Mouse (Mus musculus) yolk sac, embryonic 10.5 days (tissue): ENCODE data around the gene Tmem243.
A peak's percentile ranks its signal among the peaks of the same experiment; 100 is the strongest.
"Not testable (repeated sequence)": the region's sequence is repeated elsewhere in the genome, so short reads cannot be mapped to it uniquely, and the experiment has no call there.

Experiments used
- DNase-seq: peaks from one replicate; pipeline ENCODE4 v3.0.0-alpha.2; 2017; ENCODE audit warnings: low spot score

Tmem243 gene

DNA sequence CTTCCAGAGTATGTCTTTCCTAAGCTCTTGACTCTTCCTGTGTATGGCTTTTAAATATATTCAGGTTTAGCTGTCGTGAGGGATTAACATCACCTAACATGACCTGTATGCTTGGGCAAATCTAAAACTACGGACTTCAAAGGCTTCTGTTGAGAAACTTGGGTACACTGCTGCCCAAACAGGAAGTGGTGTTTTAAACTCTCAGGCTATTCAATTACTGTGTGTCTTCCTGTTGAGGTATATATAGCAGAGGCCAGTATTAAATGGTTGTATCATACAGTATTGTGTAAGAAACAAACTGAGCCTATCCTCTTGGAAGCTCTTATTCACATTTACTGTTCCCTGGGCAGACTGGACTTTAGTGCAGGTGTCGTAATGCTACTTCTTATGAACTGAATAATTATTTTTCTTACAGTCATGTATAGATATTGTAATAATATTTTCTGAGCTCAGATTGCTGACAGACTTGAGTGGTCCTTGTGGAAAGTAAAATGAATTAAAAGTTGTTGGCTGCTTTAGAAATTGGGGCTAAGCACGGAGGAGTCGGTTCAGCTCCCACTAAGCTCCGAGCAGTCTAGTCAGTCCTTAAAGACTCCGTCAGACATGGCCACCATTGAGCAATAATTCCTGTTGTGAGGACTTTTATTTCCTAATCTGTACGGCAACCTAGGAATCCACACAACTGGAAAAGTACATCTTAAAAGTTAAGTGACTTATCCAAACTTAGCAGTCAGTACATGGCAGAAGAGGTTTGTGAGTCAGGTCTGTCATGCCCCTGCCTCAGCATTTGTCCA is 7.0 kb downstream of the Tmem243 start:
- DNase-seq, result no peak

DNA sequence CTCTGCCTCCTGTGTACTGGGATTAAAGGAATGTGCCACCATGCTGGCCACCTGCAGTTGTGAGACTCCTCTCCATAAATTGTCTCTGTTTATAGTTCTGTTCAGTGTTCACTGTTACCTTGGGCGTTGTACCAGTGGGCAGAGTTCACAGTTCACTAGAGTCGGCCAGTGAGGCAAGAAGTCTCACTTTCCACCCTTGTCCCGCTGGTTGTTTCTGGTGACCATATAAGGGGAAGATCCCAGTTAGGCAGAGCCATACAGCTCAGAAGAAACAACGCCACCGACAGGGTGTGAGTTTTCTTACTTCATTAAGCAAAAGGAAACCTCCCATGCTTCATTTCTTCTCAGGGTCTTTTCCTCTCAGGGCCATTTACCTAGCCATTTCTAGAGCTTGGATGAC is 8.0 kb downstream of the Tmem243 start:
- DNase-seq, result no peak

DNA sequence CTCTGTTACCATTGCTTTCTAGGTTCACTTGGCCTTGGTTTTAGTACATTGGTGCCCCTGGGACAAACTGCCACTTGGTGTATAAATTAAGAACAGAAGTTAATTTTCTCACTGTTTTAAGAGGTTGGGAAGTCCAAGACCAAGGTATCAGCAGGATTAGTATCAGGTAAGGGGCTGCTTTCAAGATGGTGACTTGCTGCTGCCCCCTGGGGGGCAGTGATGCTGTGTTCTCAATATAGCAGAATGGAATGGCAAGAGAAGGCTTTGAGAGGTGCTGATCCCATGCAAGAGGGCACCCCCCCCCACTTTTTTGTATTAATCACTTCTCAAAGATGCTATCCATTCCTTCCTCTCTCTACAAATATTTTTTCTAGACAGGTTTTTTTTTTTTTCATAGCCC is 9.1 kb downstream of the Tmem243 start:
- DNase-seq, result no peak

DNA sequence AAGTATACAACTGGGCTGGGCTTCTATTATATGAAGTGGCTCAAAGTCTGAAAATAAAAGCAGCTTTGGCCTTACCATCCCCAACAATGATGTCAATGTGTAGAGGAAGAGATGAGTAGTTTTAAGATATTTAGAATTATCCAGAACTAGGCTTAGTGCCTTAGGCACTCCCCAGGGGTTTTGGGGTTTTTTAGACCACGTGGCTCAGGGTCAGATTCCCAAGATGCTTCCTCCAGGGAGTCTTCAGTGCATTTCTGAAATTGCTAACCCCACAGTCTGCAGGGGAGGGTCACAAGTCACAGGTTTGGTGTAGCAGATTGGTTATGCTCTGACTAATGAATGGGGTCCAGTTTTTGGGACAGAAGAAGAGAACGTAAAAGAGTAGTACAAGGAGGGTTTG is 10.8 kb downstream of the Tmem243 start:
- DNase-seq, result no peak

- peak; percentile 42 for DNase-seq
Observed at GRCm38 (mm10) chr5:9111759-9112158, 11.3 kb downstream of the Tmem243 start.

DNA sequence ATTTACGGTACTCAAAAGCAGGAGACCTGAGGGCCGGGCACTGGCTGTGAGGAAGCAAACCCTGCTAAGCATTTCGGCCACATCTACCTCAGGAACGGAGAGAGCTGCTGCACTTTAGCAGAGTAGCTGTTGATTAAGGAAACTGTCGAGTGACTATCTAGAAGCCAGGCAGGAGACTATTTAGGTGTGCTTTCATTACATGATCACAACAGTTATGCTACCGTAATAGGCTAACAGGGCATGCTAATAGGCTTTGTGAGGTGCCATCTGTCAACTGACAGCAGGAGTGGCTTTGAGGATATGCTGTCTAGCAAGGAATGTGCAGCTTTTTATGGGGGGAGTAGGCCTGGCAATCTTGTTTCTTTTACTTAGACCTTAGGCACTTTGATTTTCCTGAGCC is 13.7 kb downstream of the Tmem243 start:
- DNase-seq, result no peak

DNA sequence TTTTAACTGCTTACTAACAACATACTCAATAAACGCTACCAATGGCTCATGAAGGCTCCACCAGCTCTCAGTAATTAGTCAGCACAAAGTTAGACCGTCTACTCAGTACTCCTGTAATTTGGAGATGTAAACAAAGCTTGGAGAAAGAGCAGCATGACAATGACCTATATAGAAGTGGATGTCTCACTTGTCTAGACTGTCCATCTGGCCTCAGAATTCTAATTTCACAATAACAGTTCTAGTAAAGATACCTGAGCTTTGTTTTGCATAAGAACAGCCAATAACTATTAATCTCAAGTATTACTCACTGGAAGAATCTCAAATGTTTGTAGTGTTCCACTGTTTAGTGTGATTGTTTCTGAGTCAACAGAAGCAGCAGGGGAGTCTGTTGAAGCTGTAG is 23.7 kb downstream of the Tmem243 start:
- no peak for DNase-seq

DNA sequence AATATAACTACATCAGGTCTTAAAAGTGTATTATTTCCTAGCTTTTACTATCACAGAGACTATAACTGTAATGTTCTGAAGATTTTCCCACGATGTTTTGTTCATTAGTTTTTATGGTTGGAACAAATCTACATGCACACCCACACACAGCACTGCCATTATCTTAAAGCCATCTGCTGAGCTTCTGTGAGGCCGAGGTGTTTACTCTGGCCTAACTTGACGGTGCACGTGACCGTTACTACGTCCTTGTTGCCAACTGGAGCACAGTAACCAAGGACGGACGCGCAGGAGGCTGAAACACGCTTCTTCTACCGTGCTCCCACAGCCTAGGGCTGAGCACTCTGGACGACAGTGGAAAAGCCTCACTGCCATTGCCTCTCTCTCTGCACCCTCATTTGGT is 28.1 kb downstream of the Tmem243 start:
- no peak for DNase-seq

DNA sequence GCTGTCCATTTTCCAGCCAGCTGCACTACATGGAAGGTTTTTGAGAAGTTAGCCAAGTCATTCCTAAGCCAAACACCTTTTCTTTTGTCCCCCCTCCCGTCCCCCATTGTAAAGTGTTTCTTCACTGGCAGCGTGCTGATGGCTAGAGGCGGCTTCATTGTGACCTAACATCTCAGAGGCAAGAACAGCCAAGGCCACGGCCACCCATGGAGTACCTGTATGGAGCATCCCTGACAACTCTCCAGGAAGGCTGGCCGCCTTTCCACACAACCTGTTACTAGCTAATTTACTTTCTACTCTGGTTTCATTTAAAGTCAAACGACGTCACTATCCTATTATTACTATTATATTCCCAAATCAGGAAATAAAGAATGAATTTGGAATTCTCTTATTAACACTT is 31.3 kb downstream of the Tmem243 start:
- DNase-seq, result no peak

GRCm38 (mm10) chr5:9135588-9135987 is 35.1 kb downstream of the Tmem243 start:
- no peak for DNase-seq

DNA sequence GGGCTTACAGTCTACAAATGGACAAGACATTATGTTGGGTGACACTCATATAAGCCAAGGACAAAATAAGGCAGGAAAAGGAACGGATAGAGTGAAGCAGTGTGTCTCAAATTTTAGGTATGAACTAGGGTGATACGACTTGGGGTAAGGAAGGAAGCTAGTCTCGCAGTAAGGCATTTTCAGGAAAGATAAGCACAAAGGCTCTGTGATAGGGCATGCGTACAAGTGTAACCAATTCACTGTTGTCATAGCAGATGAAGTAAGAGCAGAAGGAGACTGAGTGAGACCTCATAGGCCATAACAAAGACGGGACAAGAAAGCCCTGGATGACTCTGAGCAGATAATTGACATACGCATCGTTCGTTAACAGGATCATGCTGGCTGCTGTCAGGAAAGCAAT is 40.3 kb downstream of the Tmem243 start:
- no peak for DNase-seq

GRCm38 (mm10) chr5:9142376-9142775 is 41.9 kb downstream of the Tmem243 start:
- DNase-seq, result peak; percentile 16

DNA sequence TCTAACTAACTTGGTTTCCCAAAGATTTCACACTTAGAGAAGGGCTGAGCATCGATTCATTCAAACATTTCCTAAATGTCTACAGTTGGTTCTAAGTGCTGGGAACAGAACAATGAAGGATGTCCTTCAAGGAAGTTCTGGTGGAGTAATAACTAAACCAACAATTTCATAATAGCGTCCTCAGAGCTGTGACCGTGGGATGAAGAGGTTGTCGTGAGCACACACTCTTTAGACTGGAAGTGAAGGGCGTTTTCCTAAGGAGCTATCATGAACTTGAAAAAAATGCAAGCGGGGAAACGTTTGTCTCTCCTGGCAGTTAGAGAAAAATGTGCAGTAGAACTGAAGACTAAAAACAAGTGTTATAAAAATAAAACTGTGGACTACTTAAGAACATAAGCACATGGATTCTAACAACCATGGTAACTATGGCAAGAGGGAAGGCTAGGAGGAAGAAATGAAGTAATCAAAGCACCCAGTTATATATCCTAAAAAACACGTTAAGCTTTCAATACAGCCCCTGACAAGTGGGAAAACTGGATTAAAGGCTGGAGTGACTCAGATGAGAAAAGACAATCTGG is 48.9 kb downstream of the Tmem243 start:
- DNase-seq, result no peak

GRCm38 (mm10) chr5:9156746-9157145 is 56.3 kb downstream of the Tmem243 start:
- DNase-seq, result no peak

GRCm38 (mm10) chr5:9157336-9157735 is 56.9 kb downstream of the Tmem243 start:
- DNase-seq, result no peak

GRCm38 (mm10) chr5:9160831-9161455 is 60.5 kb downstream of the Tmem243 start:
- peak; percentile 68 for DNase-seq

GRCm38 (mm10) chr5:9161456-9162041 is 61.1 kb downstream of the Tmem243 start, which contains the start of gene Dmtf1:
Gene Dmtf1, minus strand, starts transcription at chr5:9161776.
- DNase-seq, result peak; percentile 95

- DNase-seq, result peak; percentile 32
Observed at GRCm38 (mm10) chr5:9162088-9162487, 61.6 kb downstream of the Tmem243 start.

DNA sequence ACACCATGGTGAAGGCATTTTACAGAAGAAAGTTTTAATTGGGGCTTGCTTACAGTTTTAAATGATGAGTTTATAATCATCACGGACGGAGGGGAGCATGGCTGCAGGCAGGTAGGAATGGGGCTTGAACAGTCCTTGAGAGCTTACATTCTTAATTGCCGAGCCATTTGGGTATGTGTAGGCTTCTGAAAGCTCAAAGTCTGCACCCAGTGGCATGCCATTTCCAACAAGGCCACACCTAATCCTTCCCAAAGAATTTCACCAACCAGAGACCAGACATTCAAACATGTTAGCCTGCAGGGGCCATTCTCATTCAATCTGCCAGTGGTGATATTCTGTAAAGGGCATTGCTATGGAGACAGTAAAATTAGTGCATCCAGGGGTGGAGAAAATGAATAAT is 62.9 kb downstream of the Tmem243 start:
- DNase-seq, result no peak

- DNase-seq, result not testable (repeated sequence)
Observed at GRCm38 (mm10) chr5:9165151-9165550, 64.7 kb downstream of the Tmem243 start.

GRCm38 (mm10) chr5:9166366-9166765 is 65.9 kb downstream of the Tmem243 start:
- DNase-seq, result no peak

DNA sequence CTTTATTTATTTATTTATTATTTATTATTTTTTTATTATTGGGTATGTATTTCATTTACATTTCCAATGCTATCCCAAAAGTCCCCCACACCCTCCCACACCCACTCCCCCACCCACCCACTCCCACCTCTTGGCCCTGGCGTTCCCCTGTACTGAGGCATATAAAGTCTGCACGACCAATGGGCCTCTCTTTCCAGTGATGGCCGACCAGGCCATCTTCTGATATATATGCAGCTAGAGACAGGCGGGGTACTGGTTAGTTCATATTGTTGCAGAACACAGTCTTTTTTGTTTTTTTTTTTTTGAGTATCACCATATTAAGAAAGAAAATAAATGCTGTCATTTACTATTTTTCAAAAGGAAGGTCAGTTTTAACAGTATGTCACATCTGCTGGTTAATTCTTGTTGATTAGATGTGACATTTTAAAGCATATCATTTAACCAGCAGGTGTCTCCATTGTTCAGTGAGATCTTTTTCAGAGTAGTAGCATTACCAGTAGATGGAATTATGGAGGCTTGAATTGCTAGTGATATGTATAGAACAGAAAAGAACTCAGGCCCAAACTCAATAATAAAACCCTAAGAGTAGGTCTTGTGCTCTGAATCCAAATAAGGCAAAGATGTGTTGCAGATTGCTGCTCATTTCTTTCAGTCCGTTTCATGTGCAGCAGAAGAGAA is 69.0 kb downstream of the Tmem243 start:
- not testable (repeated sequence) for DNase-seq
